Mouse (Mus musculus): ENCODE measurements around the gene Etnk1. TPM values are rescaled to one million over a fixed set of nuclear protein-coding genes. Genes with fewer than 3 reads are reported as not detected.

The Etnk1 gene
- polyA plus RNA-seq, 1 experiment from 2014 or later = 10.7 TPM

DNA sequence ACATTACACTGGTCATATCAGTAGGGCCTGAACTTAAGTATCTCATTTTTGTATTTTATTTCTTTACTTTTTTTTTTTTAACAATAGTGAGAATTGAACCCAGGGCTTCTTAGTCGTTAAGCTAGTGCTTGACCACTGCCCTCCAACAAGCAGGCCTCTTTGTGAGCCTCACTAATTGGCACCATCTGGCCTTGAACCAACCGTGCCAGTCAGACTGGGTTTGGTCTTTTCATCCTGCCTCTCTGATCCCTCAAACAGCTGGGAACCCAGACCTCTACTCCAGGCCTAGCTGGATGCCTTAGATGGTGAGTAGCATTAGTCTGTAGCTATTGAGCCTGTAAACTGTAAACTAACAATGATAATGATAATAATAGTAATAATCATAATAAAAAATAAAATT, 13.9 kb upstream of the Etnk1 start:
- no peak for DNase-seq (ENCODE audit: low spot score)
- Histone ChIP-seq H3K27me3 (ENCODE audit: control insufficient read depth, insufficient read depth, low read length) (no peaks in the 10 kb centered on the region), H3K4me3 (ENCODE audit: low read depth, low read length) (no peak overlapping the region), H3K27ac (replicated peaks) (no peak overlapping the region), H3K9ac (ENCODE audit: low read length) (no peak overlapping the region), H3K36me3 (ENCODE audit: control insufficient read depth, insufficient read depth, low read length) (no peaks in the 10 kb centered on the region), H3K9me3 (ENCODE audit: control insufficient read depth, low read length) (no peaks in the 10 kb centered on the region), H3K4me2 (replicated peaks; ENCODE audit: low read depth) (no peak overlapping the region), H3K4me1 (replicated peaks; ENCODE audit: control insufficient read depth, insufficient read depth) (no peaks in the 10 kb centered on the region)
- no peak for ATAC-seq (ENCODE audit: low FRiP score, low TSS enrichment)
- TF ChIP-seq CTCF (IDR thresholded peaks at IDR 0.05; ENCODE audit: low read depth) (no peak), EP300 (optimal IDR thresholded peaks at IDR 0.05) (no peak)
- WGBS = 61% methylated on average over 2 of the region's 2 CpGs

DNA sequence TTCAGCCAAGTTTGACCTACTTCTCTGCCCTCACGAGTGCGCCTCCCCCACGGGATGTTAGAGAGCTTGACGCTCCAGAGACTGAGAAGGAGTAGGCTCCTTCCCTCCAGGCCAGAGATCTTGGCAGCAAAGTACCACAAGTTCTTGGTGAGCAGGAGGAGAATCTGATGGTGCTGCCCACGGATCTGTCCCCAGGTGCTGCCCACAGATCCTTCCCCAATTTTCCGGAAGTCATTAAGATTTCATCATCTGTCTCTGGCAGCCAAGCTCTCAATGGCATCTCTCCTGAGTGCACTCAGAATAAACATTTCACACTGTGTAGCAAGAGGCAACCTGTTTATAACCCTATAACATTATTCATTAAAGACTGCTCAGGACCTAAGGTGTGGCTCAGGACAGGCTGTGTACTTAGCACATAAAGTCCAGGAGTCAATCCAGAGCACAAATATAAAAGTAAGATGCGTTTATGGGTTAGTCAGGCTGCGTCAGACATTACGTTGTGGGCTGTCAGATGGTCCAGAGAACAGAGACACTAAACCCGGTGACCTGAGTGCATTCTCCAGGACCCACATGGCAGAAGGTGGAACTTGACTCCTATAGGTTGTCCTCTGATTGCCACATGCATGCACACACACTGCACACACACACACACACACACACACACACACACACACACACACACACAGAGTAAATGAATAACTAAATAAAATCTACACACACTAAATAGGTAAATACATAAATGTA, 13.1 kb upstream of the Etnk1 start:
- TF ChIP-seq CTCF (IDR thresholded peaks at IDR 0.05; ENCODE audit: low read depth) (no peak), EP300 (optimal IDR thresholded peaks at IDR 0.05) (no peak)
- Histone ChIP-seq H3K9me3 (ENCODE audit: control insufficient read depth, low read length) (no peaks in the 10 kb centered on the region), H3K27ac (replicated peaks) (no peak overlapping the region), H3K36me3 (ENCODE audit: control insufficient read depth, insufficient read depth, low read length) (no peaks in the 10 kb centered on the region), H3K9ac (ENCODE audit: low read length) (no peak overlapping the region), H3K27me3 (ENCODE audit: control insufficient read depth, insufficient read depth, low read length) (no peaks in the 10 kb centered on the region), H3K4me3 (ENCODE audit: low read depth, low read length) (no peak overlapping the region), H3K4me2 (replicated peaks; ENCODE audit: low read depth) (no peak overlapping the region), H3K4me1 (replicated peaks; ENCODE audit: control insufficient read depth, insufficient read depth) (no peaks in the 10 kb centered on the region)
- peak; percentile 84 for ATAC-seq (ENCODE audit: low FRiP score, low TSS enrichment)
- WGBS = 61% methylated on average over 10 of the region's 10 CpGs
- peak; percentile 33 for DNase-seq (ENCODE audit: low spot score)

DNA sequence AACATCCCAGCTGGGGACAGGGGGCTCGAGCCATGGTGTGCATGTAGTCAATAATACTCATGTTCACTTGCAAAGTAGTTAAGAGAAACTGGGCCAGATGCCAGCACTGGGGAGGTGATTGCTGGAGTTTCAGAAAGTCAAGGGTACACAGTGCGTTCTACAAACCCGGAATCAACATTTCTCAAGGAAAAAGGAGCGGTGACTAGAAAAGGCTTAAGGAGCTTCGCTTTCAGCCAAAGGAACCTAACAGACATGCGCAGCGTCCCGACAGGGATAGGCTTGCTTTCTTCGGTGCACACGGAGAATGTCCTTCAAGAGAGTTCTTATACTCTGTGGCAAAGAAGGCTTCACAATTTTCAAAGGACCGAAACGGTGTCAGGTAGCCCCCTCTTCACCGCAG, 12.1 kb upstream of the Etnk1 start:
- H3K4me2 ChIP-seq (replicated peaks; ENCODE audit: low read depth) = 0 out of 2 replicates have a peak overlapping the region, but pooled peaks have one; percentile 27
- ATAC-seq (ENCODE audit: low FRiP score, low TSS enrichment) = no peak
- no peak for TF ChIP-seq CTCF (IDR thresholded peaks at IDR 0.05; ENCODE audit: low read depth)
- no peak for TF ChIP-seq EP300 (optimal IDR thresholded peaks at IDR 0.05)

DNA sequence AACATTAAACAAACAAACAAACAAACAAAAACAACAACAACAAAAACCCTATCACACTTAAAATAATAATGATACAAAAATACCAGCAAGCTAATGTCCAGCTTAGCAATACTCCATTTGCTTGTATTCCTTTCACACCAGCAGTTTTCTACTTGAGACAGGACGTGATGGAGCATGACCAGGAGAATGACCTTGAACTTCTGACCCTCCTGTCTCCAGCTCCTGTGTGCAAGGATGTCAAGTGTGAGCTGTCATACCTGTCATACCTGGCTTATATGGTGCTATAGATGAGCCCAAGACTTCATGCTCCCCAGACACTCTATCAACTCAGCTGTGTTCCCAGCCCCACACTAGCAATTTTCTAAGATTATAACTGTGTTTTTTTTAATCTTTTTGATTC, 11.0 kb upstream of the Etnk1 start:
- WGBS = 74% methylated on average over 1 of the region's 1 CpGs
- no peak overlapping the region for H3K4me2 ChIP-seq (replicated peaks; ENCODE audit: low read depth)
- no peaks in the 10 kb centered on the region for H3K27me3 ChIP-seq (ENCODE audit: control insufficient read depth, insufficient read depth, low read length)
- no peak overlapping the region for H3K27ac ChIP-seq (replicated peaks)
- H3K36me3 ChIP-seq (ENCODE audit: control insufficient read depth, insufficient read depth, low read length) = no peaks in the 10 kb centered on the region
- no peaks in the 10 kb centered on the region for H3K9me3 ChIP-seq (ENCODE audit: control insufficient read depth, low read length)
- DNase-seq (ENCODE audit: low spot score) = no peak
- H3K4me1 ChIP-seq (replicated peaks; ENCODE audit: control insufficient read depth, insufficient read depth) = no peaks in the 10 kb centered on the region
- no peak for TF ChIP-seq EP300 (optimal IDR thresholded peaks at IDR 0.05)
- no peak for TF ChIP-seq CTCF (IDR thresholded peaks at IDR 0.05; ENCODE audit: low read depth)
- ATAC-seq (ENCODE audit: low FRiP score, low TSS enrichment) = no peak
- no peak overlapping the region for H3K9ac ChIP-seq (ENCODE audit: low read length)
- H3K4me3 ChIP-seq (ENCODE audit: low read depth, low read length) = no peak overlapping the region

More for the DNA sequence above, 12.1 kb upstream of the Etnk1 start:
- DNase-seq (ENCODE audit: low spot score) = peak; percentile 79
- Histone ChIP-seq H3K27me3 (ENCODE audit: control insufficient read depth, insufficient read depth, low read length) (no peaks in the 10 kb centered on the region), H3K36me3 (ENCODE audit: control insufficient read depth, insufficient read depth, low read length) (no peaks in the 10 kb centered on the region), H3K4me3 (ENCODE audit: low read depth, low read length) (no peak overlapping the region), H3K9me3 (ENCODE audit: control insufficient read depth, low read length) (no peaks in the 10 kb centered on the region), H3K4me1 (replicated peaks; ENCODE audit: control insufficient read depth, insufficient read depth) (no peaks in the 10 kb centered on the region), H3K27ac (replicated peaks) (0 out of 2 replicates have a peak overlapping the region, but pooled peaks have one; percentile 13), H3K9ac (ENCODE audit: low read length) (no peak overlapping the region)
- 46% methylated on average over 13 of the region's 13 CpGs for WGBS

DNA sequence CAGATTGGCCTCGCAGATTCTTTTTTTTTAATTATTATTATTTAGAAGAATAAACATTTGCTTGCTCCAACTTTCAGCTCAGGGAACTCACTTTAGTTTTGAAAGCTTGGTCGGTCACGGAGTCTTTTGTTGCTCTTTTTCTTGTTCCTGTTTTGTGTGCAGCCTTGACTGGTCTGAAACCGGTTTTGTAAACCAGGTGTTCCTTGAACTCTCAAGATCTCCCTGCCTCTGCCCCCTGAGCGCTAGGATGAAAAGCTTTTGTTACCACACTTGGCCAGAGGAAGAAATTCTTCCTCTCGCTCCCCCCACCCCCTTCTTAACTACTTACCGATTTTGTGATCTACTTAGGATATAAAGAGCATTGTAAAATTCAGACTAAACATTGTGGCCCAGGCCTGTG, 10.3 kb upstream of the Etnk1 start:
- ATAC-seq (ENCODE audit: low FRiP score, low TSS enrichment) = no peak
- TF ChIP-seq CTCF (IDR thresholded peaks at IDR 0.05; ENCODE audit: low read depth) (no peak), EP300 (optimal IDR thresholded peaks at IDR 0.05) (no peak)

DNA sequence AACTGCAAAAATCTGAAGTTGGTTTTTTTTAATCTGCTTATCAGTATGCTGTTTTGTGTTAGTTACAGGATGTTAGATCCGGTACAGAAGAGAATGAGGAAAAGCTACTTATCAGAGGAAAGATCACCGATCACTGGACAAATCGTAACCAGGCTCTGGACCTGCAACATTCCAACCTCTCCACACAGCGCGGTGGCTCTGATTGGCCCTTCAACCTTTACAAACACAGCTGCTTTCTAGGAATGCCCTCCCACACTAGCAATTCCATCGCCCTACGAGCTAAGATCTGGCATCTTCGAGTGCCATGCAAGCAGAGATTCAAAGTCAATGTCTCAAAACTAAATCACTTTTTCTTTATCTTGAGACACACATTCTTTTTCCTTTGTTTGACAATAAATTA, 9.6 kb upstream of the Etnk1 start:
- 72% methylated on average over 8 of the region's 8 CpGs for WGBS
- DNase-seq (ENCODE audit: low spot score) = no peak
- no peaks in the 10 kb centered on the region for H3K9me3 ChIP-seq (ENCODE audit: control insufficient read depth, low read length)
- H3K4me3 ChIP-seq (ENCODE audit: low read depth, low read length) = no peak overlapping the region
- TF ChIP-seq EP300 (optimal IDR thresholded peaks at IDR 0.05) (no peak), CTCF (IDR thresholded peaks at IDR 0.05; ENCODE audit: low read depth) (no peak)
- ATAC-seq (ENCODE audit: low FRiP score, low TSS enrichment) = no peak
- H3K4me2 ChIP-seq (replicated peaks; ENCODE audit: low read depth) = no peak overlapping the region
- no peaks in the 10 kb centered on the region for H3K4me1 ChIP-seq (replicated peaks; ENCODE audit: control insufficient read depth, insufficient read depth)
- H3K9ac ChIP-seq (ENCODE audit: low read length) = no peak overlapping the region
- no peak overlapping the region for H3K27ac ChIP-seq (replicated peaks)
- H3K27me3 ChIP-seq (ENCODE audit: control insufficient read depth, insufficient read depth, low read length) = no peaks in the 10 kb centered on the region
- H3K36me3 ChIP-seq (ENCODE audit: control insufficient read depth, insufficient read depth, low read length) = no peaks in the 10 kb centered on the region

More for the DNA sequence above, 10.3 kb upstream of the Etnk1 start:
- no peak overlapping the region for H3K4me2 ChIP-seq (replicated peaks; ENCODE audit: low read depth)
- no peaks in the 10 kb centered on the region for H3K36me3 ChIP-seq (ENCODE audit: control insufficient read depth, insufficient read depth, low read length)
- no peaks in the 10 kb centered on the region for H3K9me3 ChIP-seq (ENCODE audit: control insufficient read depth, low read length)
- DNase-seq (ENCODE audit: low spot score) = no peak
- no peak overlapping the region for H3K9ac ChIP-seq (ENCODE audit: low read length)
- 82% methylated on average over 7 of the region's 7 CpGs for WGBS
- H3K27me3 ChIP-seq (ENCODE audit: control insufficient read depth, insufficient read depth, low read length) = no peaks in the 10 kb centered on the region
- no peak overlapping the region for H3K4me3 ChIP-seq (ENCODE audit: low read depth, low read length)
- H3K27ac ChIP-seq (replicated peaks) = no peak overlapping the region
- no peaks in the 10 kb centered on the region for H3K4me1 ChIP-seq (replicated peaks; ENCODE audit: control insufficient read depth, insufficient read depth)
